Mouse (Mus musculus): ENCODE measurements around the gene Fam216a. TPM values are rescaled to one million over a fixed set of nuclear protein-coding genes. Genes with fewer than 3 reads are reported as not detected.

Gene Fam216a
- total and polyA plus RNA-seq, 3 experiments: 68.9 to 100 TPM; not detected in 1

DNA sequence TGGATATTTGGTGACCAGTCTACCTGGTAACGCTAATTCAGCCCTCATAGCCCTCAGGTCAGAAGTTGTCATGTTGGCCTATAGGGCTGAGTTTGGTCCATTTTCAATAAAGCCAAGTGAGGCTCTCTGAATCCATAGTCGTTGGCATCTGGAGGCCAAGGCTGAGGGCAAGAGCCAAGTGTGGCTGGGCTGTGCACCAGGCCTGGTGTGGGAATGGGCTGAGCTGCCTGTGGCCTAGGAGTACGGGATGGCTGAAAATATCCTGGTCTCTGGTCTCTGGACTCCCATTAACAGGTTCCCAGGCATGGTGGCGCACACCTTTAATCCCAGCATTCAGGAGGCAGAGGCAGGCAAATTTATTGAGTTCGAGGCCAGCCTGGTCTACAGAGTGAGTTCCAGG lies 17.8 kb upstream of the Fam216a start:
- H3K4me3 ChIP-seq (ENCODE audit: control insufficient read depth in 1 of 2, insufficient read depth in 1 of 2, low read depth in 2 of 2, low read length in 2 of 2): no peak overlapping the region
- H3K79me2 ChIP-seq (ENCODE audit: control insufficient read depth, insufficient read depth, low read length, poor library complexity): peaks cover 28% of the 10 kb centered on the region
- no peak for DNase-seq (ENCODE audit: low read depth, low spot score)
- peaks cover 1 to 7% of the 10 kb centered on the region in 2 experiments; a peak in 3 of 4 replicates for H3K36me3 ChIP-seq (ENCODE audit: control insufficient read depth in 1 of 2, insufficient read depth in 2 of 2, low read length in 2 of 2)
- no peaks in the 10 kb centered on the region for H3K9me3 ChIP-seq (replicated peaks; ENCODE audit: insufficient read depth, low read length)
- TF ChIP-seq KAT2A (conservative IDR thresholded peaks at IDR 0.05; ENCODE audit: low read depth, low read length) (no peak), ETS1 (IDR thresholded peaks at IDR 0.05; ENCODE audit: low read depth, low read length) (no peak), JUND (IDR thresholded peaks at IDR 0.05; ENCODE audit: low read depth, low read length) (no peak), SMC3 (IDR thresholded peaks at IDR 0.05; ENCODE audit: low read depth, low read length) (no peak), MYB (IDR thresholded peaks at IDR 0.05; ENCODE audit: low read depth, low read length) (no peak), RAD21 (IDR thresholded peaks at IDR 0.05; ENCODE audit: low read depth, low read length) (no peak), GABPA (IDR thresholded peaks at IDR 0.05; ENCODE audit: low read depth, low read length) (no peak), NRF1 (IDR thresholded peaks at IDR 0.05; ENCODE audit: insufficient read depth, low read depth, low read length, poor library complexity, severe bottlenecking) (no peak), E2F4 (IDR thresholded peaks at IDR 0.05; ENCODE audit: borderline replicate concordance, low read depth, low read length) (no peak), GATA1 (IDR thresholded peaks at IDR 0.05; ENCODE audit: low read depth, low read length) (no peak), MAX (IDR thresholded peaks at IDR 0.05; ENCODE audit: low read length) (no peak), CHD1 (IDR thresholded peaks at IDR 0.05; ENCODE audit: low read depth, low read length) (no peak), TCF12 (IDR thresholded peaks at IDR 0.05; ENCODE audit: low read depth, low read length) (no peak), HCFC1 (IDR thresholded peaks at IDR 0.05; ENCODE audit: low read depth, low read length) (no peak), RCOR1 (IDR thresholded peaks at IDR 0.05; ENCODE audit: low read depth, low read length) (no peak), MEF2A (IDR thresholded peaks at IDR 0.05; ENCODE audit: extremely low read depth, insufficient replicate concordance, low read depth, low read length, poor library complexity, severe bottlenecking) (no peak), MYC (IDR thresholded peaks at IDR 0.05; ENCODE audit: low read depth, low read length) (no peak), EP300 (IDR thresholded peaks at IDR 0.05; ENCODE audit: low read depth in 1 of 2, low read length in 2 of 2) (no peak)
- no peaks in the 10 kb centered on the region for H3K27me3 ChIP-seq (ENCODE audit: control insufficient read depth in 1 of 2, insufficient read depth in 2 of 2, low read length in 2 of 2)
- no peak overlapping the region for H3K9ac ChIP-seq (ENCODE audit: control insufficient read depth, low read depth, low read length, poor library complexity, severe bottlenecking)
- no peak overlapping the region for H3K27ac ChIP-seq (ENCODE audit: control insufficient read depth, low read depth, low read length)
- peaks cover 0 to 11% of the 10 kb centered on the region in 2 experiments; a peak in 2 of 4 replicates for H3K4me1 ChIP-seq (ENCODE audit: control insufficient read depth in 1 of 2, insufficient read depth in 2 of 2, low read length in 2 of 2)

DNA sequence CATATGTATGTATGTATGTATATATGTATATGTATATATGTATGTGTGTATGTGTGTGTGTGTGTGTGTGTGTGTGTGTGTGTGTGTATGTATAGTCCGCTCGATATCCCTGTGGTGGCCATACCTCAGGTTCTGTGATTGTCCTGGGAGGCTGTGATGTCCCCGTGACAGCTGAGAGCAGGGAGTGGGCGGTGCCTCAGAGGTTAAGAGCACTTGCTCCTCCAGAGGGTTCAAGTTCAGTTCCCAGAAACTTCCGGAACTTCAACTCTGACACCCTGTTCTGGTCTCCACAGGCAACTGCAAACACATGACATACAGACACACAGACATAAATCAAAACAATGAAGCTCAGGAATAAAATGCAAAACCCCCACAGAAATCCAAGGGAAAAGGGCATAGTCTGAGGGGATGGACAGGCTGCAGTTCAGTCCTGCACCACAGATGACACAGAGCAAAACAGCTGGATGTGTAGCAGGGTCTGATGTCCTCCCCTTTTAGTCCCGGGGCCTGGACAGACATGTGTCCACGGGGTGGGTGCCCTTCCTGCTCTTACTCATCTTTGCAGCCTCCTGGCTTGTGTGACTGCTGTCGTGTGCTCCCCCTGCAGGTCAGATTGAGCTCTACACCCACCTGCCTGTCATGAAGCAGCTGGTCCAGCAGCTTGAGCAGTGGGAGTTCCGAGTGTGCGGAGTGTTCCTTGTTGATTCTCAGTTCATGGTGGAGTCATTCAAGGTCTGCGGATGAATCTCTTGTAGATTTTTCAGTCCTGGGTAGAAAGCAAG lies 7.4 kb upstream of the Fam216a start:
- H3K36me3 ChIP-seq (ENCODE audit: control insufficient read depth in 1 of 2, insufficient read depth in 2 of 2, low read length in 2 of 2): peaks cover 0 to 12% of the 10 kb centered on the region in 2 experiments; a peak in 3 of 4 replicates
- DNase-seq (ENCODE audit: low read depth, low spot score): peak; percentile 83
- TF ChIP-seq KAT2A (conservative IDR thresholded peaks at IDR 0.05; ENCODE audit: low read depth, low read length) (no peak), ZC3H11A (IDR thresholded peaks at IDR 0.05; ENCODE audit: low read depth, low read length) (peak; percentile 35), TBP (IDR thresholded peaks at IDR 0.05; ENCODE audit: low read depth, low read length) (0 out of 2 replicates have a peak, but pooled peaks have one; percentile 11), RAD21 (IDR thresholded peaks at IDR 0.05; ENCODE audit: low read depth, low read length) (peak; percentile 46), SMC3 (IDR thresholded peaks at IDR 0.05; ENCODE audit: low read depth, low read length) (peak; percentile 78), TAL1 (IDR thresholded peaks at IDR 0.05; ENCODE audit: low read length) (no peak), TCF12 (IDR thresholded peaks at IDR 0.05; ENCODE audit: low read depth, low read length) (no peak), ZMIZ1 (IDR thresholded peaks at IDR 0.05; ENCODE audit: low read depth, low read length) (no peak), CTCF (IDR thresholded peaks at IDR 0.05 in 2 of 3, conservative IDR thresholded peaks at IDR 0.05 in 1 of 3; ENCODE audit: control insufficient read depth in 1 of 3, insufficient read depth in 1 of 3, low read depth in 2 of 3, low read length in 3 of 3, poor library complexity in 1 of 3, severe bottlenecking in 1 of 3) (peak; percentile 78 to 93 (median 84)), USF1 (IDR thresholded peaks at IDR 0.05; ENCODE audit: low read depth, low read length) (no peak), HCFC1 (IDR thresholded peaks at IDR 0.05; ENCODE audit: low read depth, low read length) (no peak)
- no peak overlapping the region for H3K27ac ChIP-seq (ENCODE audit: control insufficient read depth, low read depth, low read length)
- peaks cover 2% of the 10 kb centered on the region; the same call in 1 of the 2 replicates for H3K79me2 ChIP-seq (ENCODE audit: control insufficient read depth, insufficient read depth, low read length, poor library complexity)
- no peaks in the 10 kb centered on the region for H3K9me3 ChIP-seq (replicated peaks; ENCODE audit: insufficient read depth, low read length)
- no peak overlapping the region for H3K4me3 ChIP-seq (ENCODE audit: control insufficient read depth in 1 of 2, insufficient read depth in 1 of 2, low read depth in 2 of 2, low read length in 2 of 2)
- no peaks in the 10 kb centered on the region for H3K27me3 ChIP-seq (ENCODE audit: control insufficient read depth in 1 of 2, insufficient read depth in 2 of 2, low read length in 2 of 2)
- no peak overlapping the region for H3K9ac ChIP-seq (ENCODE audit: control insufficient read depth, low read depth, low read length, poor library complexity, severe bottlenecking)
- H3K4me1 ChIP-seq (ENCODE audit: control insufficient read depth in 1 of 2, insufficient read depth in 2 of 2, low read length in 2 of 2): no peaks in the 10 kb centered on the region
